Mouse (Mus musculus) hindbrain, postnatal 0 days (tissue): ENCODE data around the gene Igf1r. TPM values are rescaled to one million over a fixed set of nuclear protein-coding genes. Genes with fewer than 3 reads are reported as not detected.

Experiments
- ATAC-seq: fragments of 200-750 bp; cut with Nextera tagmentation; 2 replicates; pipeline ENCODE4 v1.8.0; 2017; ENCODE audit warnings: mild to moderate bottlenecking, moderate TSS enrichment, moderate library complexity
- DNase-seq: peaks from one replicate; pipeline ENCODE4 v3.0.0-alpha.2; 2015; ENCODE audit warnings: low spot score
- H3K27ac ChIP-seq: fragments of 300-500 bp; sonication (generic); 2 replicates; pipeline ENCODE4 v1.5.1; 2014; ENCODE audit warnings: mild to moderate bottlenecking
- H3K27me3 ChIP-seq: fragments of 300-500 bp; sonication (generic); 2 replicates; pipeline ENCODE4 v1.6.1; 2014; ENCODE audit warnings: low read length, mixed read lengths; ENCODE audit not compliant: insufficient read depth
- H3K36me3 ChIP-seq: fragments of 300-500 bp; sonication (generic); 2 replicates; pipeline ENCODE4 v1.6.1; 2014; ENCODE audit warnings: low read length, mixed read lengths; ENCODE audit not compliant: insufficient read depth
- H3K4me1 ChIP-seq: fragments of 300-500 bp; sonication (generic); 2 replicates; pipeline ENCODE4 v1.6.1; 2014; ENCODE audit warnings: antibody characterized with exemption, low read length, mixed read lengths; ENCODE audit not compliant: insufficient read depth
- H3K4me2 ChIP-seq: fragments of 300-500 bp; sonication (generic); 2 replicates; pipeline ENCODE4 v1.6.1; 2014; ENCODE audit warnings: low read depth, mild to moderate bottlenecking, low read length, moderate library complexity, mixed read lengths
- H3K4me3 ChIP-seq: fragments of 300-500 bp; sonication (generic); 2 replicates; pipeline ENCODE4 v1.5.1; 2014; ENCODE audit warnings: low read length
- H3K9ac ChIP-seq: fragments of 300-500 bp; sonication (generic); replicated peaks from 2 replicates; pipeline ENCODE4 v1.6.1; 2014; ENCODE audit warnings: mild to moderate bottlenecking, low read length, moderate library complexity, mixed read lengths
- H3K9me3 ChIP-seq: fragments of 300-500 bp; sonication (generic); 2 replicates; pipeline ENCODE4 v1.6.1; 2016; ENCODE audit warnings: low read length, mixed read lengths
- CTCF ChIP-seq: IDR thresholded peaks from 2 replicates; pipeline ENCODE4 v1.5.1; 2016; ENCODE audit warnings: antibody characterized with exemption, control low read depth, low read depth
- WGBS: fragments of 180-500 bp; shearing (Covaris S2); extraction: QIAGEN DNeasy Blood & Tissue Kit; methylation state at CpG from one replicate; pipeline ENCODE4 v1.1.7; 2014; 5-methylcytosine and 5-hydroxymethylcytosine counted together
- polyA plus RNA-seq: library from polyadenylated mRNA; unstranded; fragments of >200 nt; fragmentation: Nextera tagmentation; extraction: Ambion mirVana; gene quantifications from 2 replicates; pipeline ENCODE4 v1.2.1, GENCODE M21; 2015
- total RNA-seq: library from RNA; depleted of rRNA; stranded (reverse); fragments of >200 nt; gene quantifications from 2 replicates; pipeline ENCODE4 v1.2.3, GENCODE M21; 2014

Gene Igf1r
- total and polyA plus RNA-seq, 2 experiments from 2014 or later: 12.1 to 36.2 TPM

DNA sequence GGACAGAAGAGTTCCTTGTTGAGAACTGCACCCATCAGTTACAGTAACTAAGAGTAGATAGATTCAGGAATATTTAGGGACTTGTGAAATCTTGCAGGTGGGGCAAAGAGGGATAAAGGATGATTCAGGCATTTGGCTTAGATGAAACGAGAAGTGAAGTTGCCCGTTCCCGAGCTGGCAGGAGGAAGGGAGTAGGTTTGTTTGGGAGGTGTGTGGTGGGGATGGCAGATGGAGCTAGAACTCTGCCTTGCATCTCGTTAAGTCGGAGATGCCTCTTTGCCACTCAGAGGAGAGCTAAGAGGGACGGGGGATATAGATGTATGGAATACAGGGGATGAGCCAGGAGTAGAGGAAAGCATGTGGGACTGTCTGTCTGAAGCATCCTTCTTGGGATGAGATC lies 145.5 kb downstream of the Igf1r start:
- WGBS: 91% methylated on average over 6 of the region's 6 CpGs
- Histone ChIP-seq H3K36me3 (no peaks in the 10 kb centered on the region), H3K9me3 (no peaks in the 10 kb centered on the region), H3K27me3 (no peaks in the 10 kb centered on the region), H3K4me2 (no peak overlapping the region), H3K4me3 (no peak overlapping the region), H3K4me1 (no peaks in the 10 kb centered on the region), H3K9ac (no peak overlapping the region), H3K27ac (no peak overlapping the region)
- ATAC-seq: no peak
- no peak for TF ChIP-seq CTCF
- DNase-seq: no peak

DNA sequence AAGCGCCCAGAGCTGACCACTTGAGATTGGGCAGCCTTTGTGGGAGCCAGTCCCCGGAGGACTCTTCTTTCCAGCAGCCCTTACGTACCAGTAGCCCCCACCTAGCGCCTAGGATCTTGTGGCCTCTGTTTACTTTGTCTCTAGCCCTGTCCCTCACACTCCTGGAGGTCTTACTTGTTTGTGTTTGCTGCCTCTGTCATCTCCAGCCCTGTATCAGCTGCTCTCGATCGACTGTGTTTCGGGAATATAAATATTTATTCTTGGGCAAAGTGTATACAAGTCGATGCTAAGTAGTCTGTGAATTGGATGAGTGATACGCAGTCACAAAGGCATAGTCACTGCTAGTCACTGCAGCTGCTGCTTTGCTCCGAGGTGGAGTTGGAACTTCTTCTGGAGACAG lies 147.8 kb downstream of the Igf1r start:
- no peaks in the 10 kb centered on the region for H3K36me3 ChIP-seq
- 83% methylated on average over 10 of the region's 10 CpGs for WGBS
- peaks cover 9% of the 10 kb centered on the region; the same call in 1 of the 2 replicates for H3K4me1 ChIP-seq
- H3K27ac ChIP-seq: no peak overlapping the region
- TF ChIP-seq CTCF: no peak
- H3K4me2 ChIP-seq: no peak overlapping the region
- H3K9me3 ChIP-seq: no peaks in the 10 kb centered on the region
- H3K4me3 ChIP-seq: no peak overlapping the region
- DNase-seq (no peak), ATAC-seq (no peak)
- no peaks in the 10 kb centered on the region for H3K27me3 ChIP-seq
- H3K9ac ChIP-seq: no peak overlapping the region

DNA sequence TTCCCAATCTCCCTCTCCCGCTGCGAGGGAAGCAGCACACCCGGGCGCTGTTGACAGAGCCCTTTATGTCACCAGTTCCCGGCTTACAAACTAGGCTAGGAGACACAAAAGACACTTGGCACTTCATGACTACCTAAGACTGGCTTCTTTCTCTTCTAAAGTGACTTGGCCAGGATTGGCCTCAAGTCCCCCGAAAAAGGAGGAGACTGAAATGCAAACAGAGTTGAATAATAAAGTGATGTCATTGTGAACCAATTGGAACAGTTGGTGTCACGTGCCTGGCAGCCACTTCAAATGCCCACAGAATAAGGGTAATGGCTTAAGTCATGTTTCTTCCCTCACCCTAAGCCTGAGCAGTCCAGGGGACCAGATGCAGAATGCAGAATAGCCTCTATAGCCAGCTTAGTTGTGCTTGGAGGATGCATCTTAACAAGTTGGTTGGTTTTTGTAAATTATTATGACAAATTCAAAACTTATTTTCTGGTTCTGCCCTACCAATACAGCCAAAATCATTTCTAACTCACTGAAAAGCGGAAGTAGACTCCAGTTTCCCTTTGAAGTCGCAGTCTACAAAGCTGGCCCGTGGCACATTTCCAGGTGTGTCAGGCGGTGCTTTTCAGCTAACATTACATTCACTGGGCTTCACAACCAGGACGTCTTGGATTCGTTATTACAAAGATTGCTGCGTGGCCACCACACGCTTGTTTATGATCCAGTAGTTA lies 150.0 kb downstream of the Igf1r start:
- Histone ChIP-seq H3K27ac (peak overlapping the region; percentile 16; the same call in 1 of the 2 replicates), H3K4me2 (peak overlapping the region; percentile 34), H3K9me3 (no peaks in the 10 kb centered on the region), H3K4me3 (no peak overlapping the region), H3K4me1 (peaks cover 9% of the 10 kb centered on the region; the same call in 1 of the 2 replicates), H3K36me3 (no peaks in the 10 kb centered on the region), H3K9ac (no peak overlapping the region), H3K27me3 (no peaks in the 10 kb centered on the region)
- no peak for TF ChIP-seq CTCF
- DNase-seq: peak; percentile 75
- 51% methylated on average over 15 of the region's 15 CpGs for WGBS
- peak; percentile 93 for ATAC-seq

DNA sequence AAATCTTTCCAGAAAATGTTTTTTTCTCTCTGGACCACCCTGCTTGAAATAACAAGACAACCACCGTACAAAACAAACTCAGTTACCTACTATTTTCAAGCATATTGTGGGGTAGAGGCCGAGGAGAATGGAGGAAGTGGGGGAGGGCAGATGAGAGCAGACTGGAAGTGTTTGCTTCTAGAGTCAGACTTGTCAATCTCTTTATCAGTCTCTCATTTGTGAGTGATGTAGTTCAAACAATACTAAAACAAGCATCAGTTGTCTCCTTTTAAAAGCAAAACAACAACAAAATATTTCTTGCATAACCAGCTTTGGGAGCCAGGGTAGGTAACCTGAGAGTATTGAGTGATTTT lies 150.5 kb downstream of the Igf1r start:
- H3K36me3 ChIP-seq: no peaks in the 10 kb centered on the region
- no peak overlapping the region for H3K4me3 ChIP-seq
- WGBS: 25% methylated on average over 2 of the region's 2 CpGs
- H3K27me3 ChIP-seq: no peaks in the 10 kb centered on the region
- no peak for TF ChIP-seq CTCF
- peak overlapping the region; percentile 34; the same call in 1 of the 2 replicates for H3K4me2 ChIP-seq
- ATAC-seq: no peak
- H3K9ac ChIP-seq: no peak overlapping the region
- H3K4me1 ChIP-seq: peaks cover 9% of the 10 kb centered on the region; the same call in 1 of the 2 replicates
- H3K27ac ChIP-seq: peak overlapping the region; percentile 16; the same call in 1 of the 2 replicates
- H3K9me3 ChIP-seq: no peaks in the 10 kb centered on the region
- DNase-seq: no peak

DNA sequence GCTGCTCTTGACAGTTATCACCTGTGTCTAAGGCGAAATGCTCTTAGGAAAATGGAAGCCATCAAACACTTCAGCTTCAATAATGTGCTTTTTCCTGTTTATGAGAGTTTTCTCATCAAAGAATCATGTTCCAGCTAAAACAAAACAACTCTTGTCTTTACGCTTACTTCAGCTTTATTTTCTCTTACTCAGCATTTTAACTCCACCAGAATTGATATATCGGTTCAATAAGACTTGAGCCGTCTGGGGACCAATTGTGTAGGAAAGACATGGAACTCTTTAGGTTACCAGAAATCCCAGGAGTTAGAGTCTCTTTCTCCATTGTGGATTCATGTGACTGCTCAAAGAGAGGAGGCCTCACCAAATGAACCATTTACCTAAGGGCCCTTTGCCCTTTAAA lies 158.9 kb downstream of the Igf1r start:
- no peaks in the 10 kb centered on the region for H3K4me1 ChIP-seq
- no peak overlapping the region for H3K4me3 ChIP-seq
- no peak overlapping the region for H3K27ac ChIP-seq
- H3K27me3 ChIP-seq: no peaks in the 10 kb centered on the region
- H3K36me3 ChIP-seq: no peaks in the 10 kb centered on the region
- H3K9me3 ChIP-seq: no peaks in the 10 kb centered on the region
- ATAC-seq (no peak), DNase-seq (no peak)
- WGBS: 87% methylated on average over 4 of the region's 4 CpGs
- no peak overlapping the region for H3K4me2 ChIP-seq
- H3K9ac ChIP-seq: no peak overlapping the region
- no peak for TF ChIP-seq CTCF

DNA sequence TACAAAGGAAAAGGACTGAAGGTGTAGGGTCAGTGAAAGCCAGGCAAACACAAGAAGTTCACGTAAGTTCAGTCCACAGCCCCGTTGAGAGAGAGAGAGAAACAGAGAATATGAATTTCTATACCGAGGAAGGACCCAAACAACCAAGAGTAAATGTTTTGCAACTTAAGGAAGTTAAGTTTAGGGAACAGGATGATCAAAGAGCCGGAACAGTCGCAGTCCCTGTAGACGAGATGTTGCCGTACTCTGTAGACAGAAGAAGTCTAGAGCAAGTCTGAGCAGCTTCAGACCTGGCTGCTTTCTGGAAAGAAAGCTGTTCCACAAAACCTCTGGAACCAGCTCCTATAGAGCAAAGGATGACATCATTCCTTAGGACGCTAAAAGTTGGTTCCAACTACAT lies 160.0 kb downstream of the Igf1r start:
- 92% methylated on average over 8 of the region's 8 CpGs for WGBS
- Histone ChIP-seq H3K9me3 (no peaks in the 10 kb centered on the region), H3K27ac (no peak overlapping the region), H3K9ac (no peak overlapping the region), H3K36me3 (no peaks in the 10 kb centered on the region), H3K27me3 (no peaks in the 10 kb centered on the region), H3K4me1 (no peaks in the 10 kb centered on the region), H3K4me3 (no peak overlapping the region), H3K4me2 (no peak overlapping the region)
- DNase-seq: no peak
- TF ChIP-seq CTCF: no peak
- ATAC-seq: no peak

DNA sequence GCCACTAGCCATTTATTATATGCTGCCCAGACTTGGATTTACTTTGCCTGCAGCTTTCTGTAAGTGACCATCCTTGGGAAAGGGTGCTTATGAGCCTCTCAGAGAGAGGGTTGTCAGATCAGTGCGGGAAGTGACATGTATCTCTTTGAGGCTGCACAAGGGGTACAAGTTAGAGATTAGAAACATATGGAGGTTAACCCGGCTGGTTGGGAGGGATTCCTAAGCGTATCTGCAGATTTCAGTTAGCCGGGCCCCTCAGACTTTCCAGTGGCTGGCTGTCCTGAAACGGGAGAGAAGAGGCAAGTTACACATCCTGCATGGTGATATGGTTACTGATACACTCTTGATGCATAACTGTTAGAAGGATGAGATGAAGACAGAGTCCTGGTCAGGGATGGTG lies 161.7 kb downstream of the Igf1r start:
- Histone ChIP-seq H3K4me2 (no peak overlapping the region), H3K36me3 (no peaks in the 10 kb centered on the region), H3K9me3 (no peaks in the 10 kb centered on the region), H3K9ac (no peak overlapping the region), H3K4me3 (no peak overlapping the region), H3K4me1 (no peaks in the 10 kb centered on the region), H3K27me3 (no peaks in the 10 kb centered on the region), H3K27ac (no peak overlapping the region)
- TF ChIP-seq CTCF: no peak
- ATAC-seq (no peak), DNase-seq (no peak)
- 82% methylated on average over 5 of the region's 5 CpGs for WGBS
